Mouse (Mus musculus) layer of hippocampus, postnatal 25 days (tissue): ENCODE measurements around the gene Shld1. TPM values are rescaled to one million over a fixed set of nuclear protein-coding genes. Genes with fewer than 3 reads are reported as not detected.

Experiments
- DNase-seq, 2 experiments: peaks; one replicate each; pipeline ENCODE4 v3.0.0; 2022; ENCODE audit warnings: mixed read lengths in 2 of 2, low spot score in 1 of 2; ENCODE audit errors: extremely low spot score in 1 of 2
- total RNA-seq, 2 experiments: library from RNA; stranded (reverse); gene quantifications; 2 replicates each; pipeline ENCODE4 v1.2.3; 2021

Shld1 gene
- total RNA-seq = 10 to 100 TPM; 10.8 to 10.9 TPM

DNA sequence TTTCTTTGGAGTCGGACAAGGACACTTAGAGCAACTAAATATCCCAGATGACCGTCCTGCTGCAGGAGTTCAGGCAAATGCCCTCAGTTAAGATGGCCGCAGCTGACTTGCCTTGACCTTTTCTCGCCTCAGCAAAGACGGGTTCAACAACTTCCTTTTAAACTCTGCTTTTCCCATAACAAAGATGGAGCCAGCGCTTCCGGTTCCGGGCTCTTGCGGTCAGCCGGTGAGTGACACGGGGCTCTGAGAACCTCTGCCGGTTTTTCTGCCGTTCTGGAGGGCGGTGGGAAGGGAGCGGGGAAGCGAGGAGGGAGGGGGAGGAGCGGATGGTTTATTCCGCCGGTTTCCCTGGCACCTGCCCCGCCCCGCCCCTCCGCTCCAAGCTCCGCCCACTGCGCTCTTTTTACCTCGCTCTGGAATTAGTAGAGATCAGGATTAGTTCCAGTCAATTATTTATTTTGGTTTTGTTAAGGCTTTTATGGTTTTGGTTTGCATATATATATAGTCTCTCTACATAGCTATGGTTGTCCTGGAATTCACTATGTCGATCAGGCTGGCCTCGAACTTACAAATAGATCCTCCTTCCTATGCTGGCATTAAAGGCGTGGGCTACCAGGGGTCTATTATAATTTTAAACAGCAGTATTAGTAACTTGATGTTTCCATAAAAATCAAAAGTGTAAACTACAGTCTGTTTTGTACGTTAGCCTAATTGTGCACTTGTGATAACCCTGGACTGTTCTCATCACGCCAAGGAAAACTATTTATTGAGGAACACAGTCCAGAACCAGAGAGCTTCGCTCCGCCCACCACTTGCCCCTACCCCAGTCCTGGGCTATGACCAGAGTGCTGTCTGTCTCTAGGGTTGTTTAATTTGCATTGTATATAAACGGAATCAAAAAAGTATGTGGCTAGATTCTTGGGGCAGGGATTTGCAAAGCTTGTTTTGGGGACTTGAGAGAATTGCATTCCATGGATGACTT is at the start of gene Shld1:
Gene Shld1, plus strand, starts transcription at position 176 of the 982 bp plus-strand sequence.
- peak; percentile 72 to 75 for DNase-seq

DNA sequence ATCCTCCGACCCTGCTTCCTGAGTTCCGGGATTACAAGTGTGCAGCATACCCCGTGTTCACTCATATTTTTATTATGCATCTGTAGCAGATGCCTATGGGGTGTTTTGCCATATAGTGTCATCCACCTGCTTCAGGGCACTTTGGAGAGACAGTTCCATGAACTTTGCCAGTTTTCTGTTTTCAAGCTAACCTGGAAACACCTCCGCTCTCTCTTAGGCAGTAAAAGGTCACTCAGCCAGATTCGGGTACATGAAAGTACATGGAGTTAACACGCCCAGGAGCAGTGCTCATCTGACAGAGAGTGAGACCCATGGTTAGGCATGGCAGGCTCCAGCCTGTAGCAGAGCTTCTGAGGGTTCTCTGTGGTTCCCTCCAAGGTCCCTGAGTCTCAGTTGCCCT is 48.4 kb upstream of the Shld1 start:
- DNase-seq = no peak

DNA sequence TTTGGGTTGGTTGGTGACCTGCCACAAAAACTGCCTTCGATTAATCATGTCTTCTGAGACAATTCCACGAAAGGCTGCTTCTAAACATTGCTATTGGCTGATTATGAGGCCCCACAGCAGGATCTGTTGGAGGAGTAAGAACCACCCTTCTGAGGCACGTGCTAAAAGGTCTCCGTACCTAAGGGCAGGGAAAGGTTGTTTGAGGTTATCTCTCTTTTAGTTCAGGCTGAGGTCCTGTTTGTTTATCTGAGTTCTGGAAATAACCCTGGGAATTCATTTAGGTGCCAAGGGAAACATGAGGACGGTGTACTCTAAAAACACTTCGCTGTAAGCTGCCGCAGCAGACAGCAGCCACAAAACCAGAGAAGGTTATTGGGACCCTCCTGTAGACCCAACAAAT is 47.4 kb upstream of the Shld1 start:
- DNase-seq = no peak

DNA sequence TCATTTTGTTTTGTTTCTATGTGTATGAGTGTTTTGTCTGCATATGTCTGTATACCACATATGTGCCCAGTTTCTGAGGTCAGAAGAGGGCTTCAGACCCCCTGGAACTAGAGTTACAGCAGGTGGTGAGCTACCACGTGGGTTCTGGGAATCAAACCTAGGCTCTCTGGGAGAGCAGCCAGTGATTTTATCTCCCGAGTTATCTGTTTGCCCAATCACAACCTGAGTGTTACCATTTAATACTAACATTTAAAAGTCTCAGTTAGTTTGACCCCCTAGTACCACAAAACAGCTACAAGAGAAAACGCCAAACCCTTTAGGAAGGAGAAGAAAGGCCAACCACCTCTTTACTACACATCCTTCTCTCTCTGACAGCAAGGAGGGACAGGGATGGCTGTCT is 45.5 kb upstream of the Shld1 start:
- no peak for DNase-seq

DNA sequence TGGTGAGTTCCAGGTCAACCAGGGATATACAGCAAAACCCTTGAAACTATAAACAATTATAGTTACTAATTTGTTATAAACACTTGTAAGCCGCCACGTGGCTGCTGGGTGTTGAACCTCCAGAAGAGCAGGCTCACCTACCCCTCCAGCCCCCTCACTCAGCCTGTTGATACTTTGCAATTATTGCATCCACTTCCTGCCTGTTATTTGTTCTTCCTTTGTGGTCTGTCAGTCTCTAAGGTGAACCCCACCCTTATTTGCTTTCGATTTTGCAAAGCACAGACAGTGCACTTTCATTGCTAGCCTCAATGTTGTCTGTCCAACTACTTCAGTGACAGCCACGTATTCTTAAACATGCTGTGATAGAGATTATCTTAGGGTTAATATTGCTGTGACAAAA is 43.6 kb upstream of the Shld1 start:
- DNase-seq = no peak

DNA sequence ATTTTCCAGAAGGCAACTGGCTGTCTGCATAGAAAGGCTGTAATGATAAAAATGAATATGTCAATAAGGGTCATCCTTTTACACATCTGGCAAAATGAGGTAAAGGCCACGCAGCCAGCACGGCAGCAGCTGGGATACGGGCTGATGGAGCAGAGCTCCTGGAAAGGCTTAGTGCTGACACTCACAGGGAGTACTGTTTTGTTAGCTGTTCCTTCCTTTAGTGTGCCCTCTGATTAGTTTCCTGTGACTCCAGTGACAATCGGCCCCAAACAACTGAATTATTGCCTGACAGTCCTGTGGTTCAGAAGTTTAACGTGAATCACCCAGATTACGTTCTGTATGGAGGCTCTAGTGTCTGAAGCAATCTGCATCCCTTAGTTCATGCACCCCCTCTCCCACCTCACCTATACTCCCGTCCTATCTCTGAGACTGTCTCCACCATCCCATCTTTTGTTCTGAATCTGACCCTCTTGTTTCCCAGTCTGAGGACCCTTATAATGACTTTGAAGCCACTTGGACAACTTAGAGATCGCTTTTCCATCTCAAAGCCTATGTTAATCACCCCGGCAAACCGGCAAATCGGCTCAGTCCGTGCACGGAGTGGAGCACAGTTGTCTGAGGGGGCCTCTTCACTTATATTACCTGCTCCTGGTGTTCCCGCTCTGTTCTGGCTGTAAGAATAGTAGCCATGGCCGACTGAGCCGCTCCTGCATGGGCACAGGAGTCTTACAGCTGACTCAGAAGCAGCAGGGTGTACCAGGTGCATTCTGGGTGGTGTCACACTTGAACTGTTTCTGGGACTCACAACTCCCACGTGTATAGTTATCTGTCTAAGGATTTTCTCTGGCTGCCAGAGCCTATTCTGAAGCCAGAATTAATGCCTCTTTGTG is 39.6 kb upstream of the Shld1 start:
- no peak for DNase-seq

DNA sequence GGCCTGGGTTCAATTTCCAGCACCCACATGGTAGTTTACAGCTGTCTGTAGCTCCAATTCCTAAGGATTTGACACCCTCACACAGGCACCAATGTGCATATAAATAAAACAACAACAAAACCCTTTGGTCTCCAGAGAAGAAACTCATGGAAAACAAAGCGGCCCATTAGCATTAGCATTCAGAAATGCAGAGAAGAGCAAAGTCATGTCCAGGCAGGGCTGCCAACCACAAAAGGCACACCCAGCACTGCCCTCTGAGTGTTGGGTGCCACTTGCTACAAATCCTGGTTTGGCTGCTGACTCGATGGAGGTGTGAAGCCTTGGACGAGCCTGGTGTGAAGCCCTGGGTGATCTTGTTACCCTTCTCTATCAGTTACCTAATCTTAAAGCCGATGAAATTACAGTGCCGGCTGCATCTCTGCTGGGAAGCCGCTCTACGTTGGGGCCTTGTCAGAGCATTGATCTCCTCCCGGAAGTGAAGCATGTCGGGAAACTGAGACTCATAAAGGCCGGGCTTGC is 37.3 kb upstream of the Shld1 start:
- no peak for DNase-seq

DNA sequence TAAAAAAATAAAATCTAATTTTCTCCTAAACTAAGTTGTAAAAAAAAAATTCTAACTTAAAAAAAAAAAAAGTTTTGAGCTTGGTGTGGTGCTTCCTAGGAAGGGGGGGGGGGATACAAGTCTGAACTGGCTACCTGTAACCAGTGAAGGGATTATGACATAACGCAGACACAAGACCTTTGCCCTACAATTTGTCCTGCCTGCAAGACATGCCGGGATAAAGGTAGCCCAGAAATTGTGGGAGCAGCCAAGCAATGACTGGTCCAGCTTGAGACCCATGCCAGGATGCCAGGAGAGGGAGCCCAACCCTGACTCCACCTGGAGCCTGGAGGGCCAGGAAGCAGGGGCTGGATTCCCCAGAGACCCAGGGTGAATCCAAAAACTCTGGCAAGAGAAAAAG is 36.2 kb upstream of the Shld1 start:
- DNase-seq = no peak

DNA sequence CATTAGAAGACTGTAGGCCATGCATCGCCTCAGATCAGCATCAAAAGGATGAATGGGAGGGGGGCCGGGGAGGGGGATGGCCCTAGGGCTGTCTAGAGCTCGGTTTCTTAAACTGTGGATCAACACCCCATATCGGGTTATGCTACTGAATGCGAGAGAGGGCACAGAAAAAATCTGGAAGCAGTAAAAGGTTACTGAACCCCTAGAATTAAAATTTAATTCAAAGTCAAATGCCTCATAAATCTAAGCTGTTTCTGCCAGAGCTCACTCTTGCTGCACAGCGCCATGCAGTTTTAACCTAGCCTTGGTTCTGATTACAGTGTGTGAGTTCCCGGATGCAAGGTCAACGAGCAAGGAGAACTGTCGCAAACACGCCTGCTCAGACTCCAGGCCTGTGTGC is 34.3 kb upstream of the Shld1 start:
- no peak for DNase-seq

DNA sequence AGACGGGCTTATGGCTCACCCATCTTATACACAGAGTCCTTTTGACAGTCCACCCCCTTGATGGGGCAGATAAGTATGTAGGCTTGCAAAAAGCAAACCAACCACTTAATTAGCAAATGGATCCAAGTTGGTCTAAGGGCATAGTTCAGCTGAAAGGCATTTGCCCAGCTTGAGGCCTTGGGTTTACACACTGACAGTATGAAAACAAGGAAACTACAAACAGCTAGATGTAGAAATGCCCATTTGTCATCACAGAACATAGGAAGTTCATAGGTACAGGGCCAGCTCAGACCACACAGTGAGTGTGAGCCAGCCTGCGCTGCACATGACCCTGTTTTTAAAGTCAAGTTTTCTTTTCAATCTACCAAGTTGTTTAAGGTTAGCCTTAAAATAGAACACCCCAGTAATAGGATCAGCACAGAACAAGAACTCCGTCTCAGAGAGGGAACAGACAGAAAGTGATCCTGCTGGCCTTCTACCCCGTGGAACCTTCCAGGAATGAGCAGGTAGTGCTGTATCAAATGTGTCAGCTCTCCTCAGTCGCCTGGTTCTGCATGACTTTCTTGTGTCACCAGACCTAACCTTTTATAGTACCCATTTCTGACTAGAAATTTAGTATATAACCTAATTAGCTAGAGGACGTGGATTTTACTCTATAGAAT is 31.8 kb upstream of the Shld1 start:
- DNase-seq = no peak

DNA sequence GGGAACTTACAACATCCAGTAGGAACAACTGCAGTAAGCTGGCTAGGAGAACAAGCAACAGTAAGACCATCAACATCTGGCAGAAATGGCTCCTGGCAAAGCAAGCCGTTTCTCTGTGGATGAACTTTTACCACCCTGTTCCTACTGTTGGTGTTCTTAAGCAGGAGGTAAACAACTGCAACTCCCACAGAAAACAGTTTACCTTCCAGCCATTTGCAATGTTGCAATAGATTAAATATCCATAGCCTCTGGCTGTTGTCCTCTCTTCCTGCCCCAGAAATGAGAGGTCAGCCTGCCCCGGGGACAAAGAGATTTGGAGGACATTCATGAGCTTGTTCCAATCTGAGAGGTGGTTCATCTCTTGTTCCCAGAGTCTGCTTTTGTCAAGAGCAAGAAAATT is 29.5 kb upstream of the Shld1 start:
- no peak for DNase-seq

DNA sequence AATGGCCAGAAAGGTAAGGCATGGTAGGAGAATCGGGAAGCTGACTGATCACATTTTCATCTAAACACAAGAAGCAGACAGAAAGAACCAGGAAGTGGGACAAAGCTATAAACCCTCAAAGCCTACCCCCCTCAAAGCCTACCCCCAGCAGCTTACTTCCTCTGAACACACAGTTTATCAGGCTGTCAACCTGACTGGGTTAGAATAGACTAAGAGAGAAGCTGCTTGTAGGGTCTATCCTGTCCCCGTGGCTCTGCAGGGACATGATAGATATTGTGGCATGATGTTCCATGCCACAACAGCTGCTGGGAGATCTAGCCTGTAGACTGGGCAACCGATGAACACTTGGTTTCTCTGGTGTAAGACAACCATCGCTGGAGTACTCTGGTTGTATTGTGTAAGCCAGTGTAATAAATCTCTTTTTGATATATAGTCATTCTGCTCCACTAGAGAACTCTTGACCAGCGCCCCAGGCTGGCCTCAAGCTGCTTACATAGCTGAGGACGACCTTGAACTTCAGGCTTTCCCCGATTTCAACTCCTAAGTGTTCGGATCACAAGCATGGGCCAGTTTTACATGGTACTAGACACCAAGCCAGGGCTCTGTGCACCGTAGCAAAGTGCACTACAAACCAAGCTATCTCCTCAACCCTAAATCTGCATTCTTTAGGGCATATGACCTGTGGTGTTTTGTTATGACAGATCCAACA is 28.2 kb upstream of the Shld1 start:
- no peak for DNase-seq

DNA sequence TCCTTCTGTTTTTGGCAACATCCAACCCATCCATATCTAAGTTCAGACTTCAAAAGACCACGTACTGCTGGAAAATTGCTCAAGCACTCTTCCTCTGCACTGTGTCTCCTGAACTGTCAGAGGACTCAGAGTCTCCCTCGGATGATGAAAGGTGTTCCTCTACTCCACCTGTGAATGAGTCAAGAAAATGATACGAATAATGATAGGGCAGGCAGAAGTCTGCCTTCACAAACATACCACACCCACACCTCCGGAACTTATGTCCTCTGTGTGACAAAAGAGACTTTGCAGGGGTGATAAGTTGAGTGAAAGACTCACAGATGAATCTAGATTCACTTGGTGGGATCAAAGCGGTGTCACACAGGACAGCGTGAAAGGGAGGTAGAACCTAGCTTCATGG is 17.6 kb upstream of the Shld1 start:
- DNase-seq = no peak

DNA sequence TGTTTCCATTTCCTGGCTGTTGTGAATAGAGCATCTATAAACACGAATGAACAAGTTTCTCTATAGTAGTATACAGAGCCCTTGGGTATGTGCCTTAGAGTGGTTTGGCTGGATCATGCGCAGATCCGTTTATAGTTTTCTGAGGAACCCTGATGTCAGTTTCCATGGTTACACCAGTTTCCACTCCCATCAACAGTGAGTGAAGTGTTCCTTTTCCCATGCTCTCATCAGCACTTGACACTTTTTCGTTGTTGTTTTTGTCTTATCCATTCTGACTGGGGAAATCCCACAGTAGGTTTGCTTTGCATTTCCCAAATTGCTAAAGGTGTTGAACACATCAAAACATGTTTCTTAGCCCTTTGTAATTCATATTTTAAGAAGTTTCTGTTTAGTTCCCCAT is 16.4 kb upstream of the Shld1 start:
- no peak for DNase-seq

DNA sequence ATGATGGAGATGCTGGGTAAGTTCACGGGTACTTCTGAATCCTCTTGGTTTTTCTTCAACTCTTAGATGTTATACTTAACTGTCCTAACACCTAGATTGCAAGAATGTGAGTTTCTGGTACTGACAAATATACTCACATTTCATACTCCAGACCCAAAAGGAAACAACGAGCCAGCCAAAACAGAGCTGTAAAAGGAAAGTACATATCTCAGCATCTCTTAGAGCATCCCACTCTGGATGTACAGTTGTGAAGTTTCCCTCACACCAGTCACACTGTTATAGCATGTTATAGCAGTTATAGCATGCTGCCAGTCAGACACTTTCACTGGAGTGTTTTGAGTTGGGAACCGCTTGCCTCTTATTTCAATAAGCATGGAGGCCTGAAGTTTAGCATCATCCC is 14.6 kb upstream of the Shld1 start:
- DNase-seq = no peak

DNA sequence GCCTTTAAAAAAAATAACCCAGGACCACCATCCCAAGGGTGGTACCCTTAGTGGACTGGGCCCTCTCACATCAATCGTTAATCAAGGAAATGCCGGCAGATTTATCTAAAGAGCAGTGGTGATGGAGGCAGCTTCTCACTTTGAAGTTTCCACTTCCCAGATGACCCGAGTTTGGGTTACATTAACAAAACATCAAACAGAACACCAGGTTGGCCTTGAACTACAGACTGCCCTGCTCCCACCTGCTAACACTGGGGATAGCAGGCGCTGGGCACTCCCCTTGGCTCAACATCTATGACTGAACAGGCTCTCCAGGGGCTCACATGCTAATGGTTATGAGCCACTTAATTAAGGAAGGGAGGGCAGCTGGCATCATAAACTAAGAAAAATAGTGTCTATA is 10.6 kb upstream of the Shld1 start:
- DNase-seq = no peak

DNA sequence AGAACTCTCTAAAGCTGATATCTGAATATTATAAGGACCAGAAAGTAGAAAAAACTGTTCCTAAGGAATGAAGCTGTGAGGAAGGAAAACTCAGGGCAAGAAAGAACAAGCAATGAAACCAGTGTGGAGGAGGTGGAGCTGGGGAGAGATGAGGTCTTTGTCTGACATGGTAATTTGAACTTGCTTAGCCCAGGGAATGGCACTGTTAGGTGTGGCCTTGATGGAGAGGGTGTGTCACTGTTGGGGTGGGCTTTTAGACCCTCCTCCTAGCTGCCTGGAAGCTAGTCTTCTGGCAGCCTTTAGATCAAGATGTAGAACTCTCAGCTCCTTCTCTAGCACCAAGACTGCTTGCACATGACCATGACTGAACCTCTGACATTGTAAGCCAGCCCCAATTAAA is 1.7 kb upstream of the Shld1 start:
- no peak for DNase-seq

DNA sequence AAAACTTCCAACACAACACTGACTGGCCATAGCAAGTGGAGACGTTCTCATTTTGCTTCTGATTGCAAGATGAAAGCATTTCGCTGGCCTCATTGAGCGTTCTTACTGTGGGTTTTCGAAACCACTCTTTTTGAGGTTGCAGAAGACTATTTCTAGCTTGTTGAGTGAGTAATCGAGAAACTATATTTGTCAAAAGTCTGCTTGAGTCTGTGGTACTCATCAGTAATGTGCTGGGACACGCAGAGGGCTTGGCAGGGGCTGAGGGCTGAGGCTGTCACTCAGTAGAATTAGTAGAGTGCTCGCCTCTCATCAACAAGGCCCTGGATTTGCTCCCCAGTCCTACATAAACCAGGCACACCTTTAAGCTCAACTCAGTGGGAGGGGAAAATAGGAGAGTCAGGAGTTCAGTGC is 1.9 kb downstream of the Shld1 start:
- no peak for DNase-seq

DNA sequence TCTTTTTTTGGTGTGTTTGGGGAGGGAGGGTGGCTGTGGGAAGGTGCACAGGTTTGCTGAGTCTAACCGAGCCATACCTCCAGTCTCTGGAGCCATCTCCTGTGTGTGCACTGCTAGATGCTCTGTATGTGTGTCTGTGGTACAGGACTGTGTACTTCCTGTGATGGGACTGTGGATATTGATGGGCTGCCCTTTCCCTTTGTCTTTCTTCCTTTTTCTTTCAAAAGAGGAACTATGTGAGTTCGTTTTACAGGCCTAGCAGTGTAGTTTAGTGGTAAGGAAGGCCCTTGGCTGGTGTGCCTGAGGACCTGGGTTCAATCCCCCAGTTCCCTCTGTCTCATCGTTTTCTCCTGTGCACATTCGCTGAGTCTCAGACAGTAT is 2.4 kb downstream of the Shld1 start:
- DNase-seq = no peak
